Mouse (Mus musculus): ENCODE results near the gene Olfr93. TPM values are rescaled to one million over a fixed set of nuclear protein-coding genes. Genes with fewer than 3 reads are reported as not detected.

The Olfr93 gene
- polyA plus RNA-seq (2017; shearing (Covaris generic)), result not detected

GRCm38 (mm10) chr17:37161394-37161793, at the start of gene Olfr93:
Olfr93 (minus strand) TSS chr17:37161494.

GRCm38 (mm10) chr17:37200894-37201293, 39.6 kb upstream of the Olfr93 start, which contains the start of gene Olfr94:
Olfr94 (minus strand) TSS chr17:37200994.

GRCm38 (mm10) chr17:37193656-37194055, 32.4 kb upstream of the Olfr93 start, which contains the start of gene Ubd:
Ubd (plus strand) TSS chr17:37193892.

GRCm38 (mm10) chr17:37119988-37120387, 41.3 kb downstream of the Olfr93 start, which contains the start of gene Olfr92:
Olfr92 (minus strand) TSS chr17:37120088.

GRCm38 (mm10) chr17:37098178-37098577, 63.1 kb downstream of the Olfr93 start, which contains the start of gene Olfr91:
Olfr91 (minus strand) TSS chr17:37098278.

Other genes with a start within 250 kb of the Olfr93 start
- gene Rnf39, start 218.6 kb downstream of the Olfr93 start, polyA plus RNA-seq (2017; shearing (Covaris generic)), result not detected
- gene Ppp1r11, start 209.8 kb downstream of the Olfr93 start, polyA plus RNA-seq (2017; shearing (Covaris generic)), result 176 TPM
- gene Znrd1, start 202.9 kb downstream of the Olfr93 start, polyA plus RNA-seq (2017; shearing (Covaris generic)), result 108 TPM
- 4.0 TPM for gene Znrd1as, start 202.9 kb downstream of the Olfr93 start, polyA plus RNA-seq (2017; shearing (Covaris generic))
- gene 2410137M14Rik, start 180.3 kb downstream of the Olfr93 start, polyA plus RNA-seq (2017; shearing (Covaris generic)), result not detected
- 0.20 TPM for gene H2-M5, start 172.0 kb downstream of the Olfr93 start, polyA plus RNA-seq (2017; shearing (Covaris generic))
- not detected for gene Zfp57, start 160.3 kb downstream of the Olfr93 start, polyA plus RNA-seq (2017; shearing (Covaris generic))
- gene Mog, start 138.1 kb downstream of the Olfr93 start, polyA plus RNA-seq (2017; shearing (Covaris generic)), result not detected
- gene Gabbr1, start 115.5 kb downstream of the Olfr93 start, polyA plus RNA-seq (2017; shearing (Covaris generic)), result 10.5 TPM
- 0.09 TPM for gene Olfr90, start 73.0 kb downstream of the Olfr93 start, polyA plus RNA-seq (2017; shearing (Covaris generic))
- gene Olfr91, start 63.2 kb downstream of the Olfr93 start, polyA plus RNA-seq (2017; shearing (Covaris generic)), result not detected
- gene Olfr92, start 41.4 kb downstream of the Olfr93 start, polyA plus RNA-seq (2017; shearing (Covaris generic)), result not detected
- gene Ubd, start 32.4 kb upstream of the Olfr93 start, polyA plus RNA-seq (2017; shearing (Covaris generic)), result 0.30 TPM
- not detected for gene Olfr94, start 39.5 kb upstream of the Olfr93 start, polyA plus RNA-seq (2017; shearing (Covaris generic))
- not detected for gene Olfr95, start 51.6 kb upstream of the Olfr93 start, polyA plus RNA-seq (2017; shearing (Covaris generic))
- gene Olfr96, start 58.7 kb upstream of the Olfr93 start, polyA plus RNA-seq (2017; shearing (Covaris generic)), result not detected
- not detected for gene Olfr97, start 75.8 kb upstream of the Olfr93 start, polyA plus RNA-seq (2017; shearing (Covaris generic))
- not detected for gene Olfr98, start 102.3 kb upstream of the Olfr93 start, polyA plus RNA-seq (2017; shearing (Covaris generic))
- 132 TPM for gene H2-M3, start 108.7 kb upstream of the Olfr93 start, polyA plus RNA-seq (2017; shearing (Covaris generic))
- 3.7 TPM for gene Olfr99, start 122.0 kb upstream of the Olfr93 start, polyA plus RNA-seq (2017; shearing (Covaris generic))
- gene Olfr101, start 142.8 kb upstream of the Olfr93 start, polyA plus RNA-seq (2017; shearing (Covaris generic)), result not detected
- gene Olfr102, start 155.6 kb upstream of the Olfr93 start, polyA plus RNA-seq (2017; shearing (Covaris generic)), result not detected
- gene Olfr103, start 178.2 kb upstream of the Olfr93 start, polyA plus RNA-seq (2017; shearing (Covaris generic)), result not detected
- gene Olfr104-ps, start 198.1 kb upstream of the Olfr93 start, polyA plus RNA-seq (2017; shearing (Covaris generic)), result not detected
- 0.07 TPM for gene Olfr105-ps, start 217.5 kb upstream of the Olfr93 start, polyA plus RNA-seq (2017; shearing (Covaris generic))
- not detected for gene Olfr106-ps, start 228.9 kb upstream of the Olfr93 start, polyA plus RNA-seq (2017; shearing (Covaris generic))
- gene Olfr107, start 237.7 kb upstream of the Olfr93 start, polyA plus RNA-seq (2017; shearing (Covaris generic)), result not detected

Measured in CD4-positive, CD25-positive, alpha-beta regulatory T cell, adult 9 weeks (primary cell).